Mouse (Mus musculus) neural tube, embryonic 11.5 days (tissue): ENCODE results near the gene Prx. TPM values are rescaled to one million over a fixed set of nuclear protein-coding genes. Genes with fewer than 3 reads are reported as not detected.

ENCODE experiments used
- ATAC-seq: fragments of 200-750 bp; cut with Nextera tagmentation; 2 replicates; pipeline ENCODE4 v1.8.0; 2017; ENCODE audit warnings: moderate number of reproducible peaks, mild to moderate bottlenecking, moderate TSS enrichment, moderate library complexity; ENCODE audit not compliant: insufficient read depth, low FRiP score, low TSS enrichment
- DNase-seq: peaks from one replicate; pipeline ENCODE4 v3.0.0-alpha.2; 2015; ENCODE audit warnings: low spot score
- H3K27ac ChIP-seq: fragments of 300-500 bp; sonication (generic); 2 replicates; pipeline ENCODE4 v1.5.1; 2014; ENCODE audit warnings: low read depth, mild to moderate bottlenecking, low read length
- H3K27me3 ChIP-seq: fragments of 300-500 bp; sonication (generic); 2 replicates; pipeline ENCODE4 v1.6.1; 2014; ENCODE audit warnings: mild to moderate bottlenecking, low read length, mixed read lengths; ENCODE audit not compliant: control insufficient read depth, insufficient read depth
- H3K36me3 ChIP-seq: fragments of 300-500 bp; sonication (generic); 2 replicates; pipeline ENCODE4 v1.6.1; 2014; ENCODE audit warnings: mild to moderate bottlenecking, low read length, moderate library complexity, mixed read lengths; ENCODE audit not compliant: control insufficient read depth, insufficient read depth
- H3K4me1 ChIP-seq: fragments of 300-500 bp; sonication (generic); 2 replicates; pipeline ENCODE4 v1.6.1; 2014; ENCODE audit warnings: low read length, mixed read lengths; ENCODE audit not compliant: control insufficient read depth, insufficient read depth
- H3K4me2 ChIP-seq: fragments of 300-500 bp; sonication (generic); 2 replicates; pipeline ENCODE4 v1.6.1; 2014; ENCODE audit warnings: low read depth, mild to moderate bottlenecking, moderate library complexity
- H3K4me3 ChIP-seq: fragments of 300-500 bp; sonication (generic); 2 replicates; pipeline ENCODE4 v1.5.1; 2014; ENCODE audit warnings: low read depth, low read length
- H3K9ac ChIP-seq: fragments of 300-500 bp; sonication (generic); 2 replicates; pipeline ENCODE4 v1.6.1; 2014; ENCODE audit warnings: mild to moderate bottlenecking, low read length
- H3K9me3 ChIP-seq: fragments of 300-500 bp; sonication (generic); 2 replicates; pipeline ENCODE4 v1.6.1; 2016; ENCODE audit warnings: low read length; ENCODE audit not compliant: control insufficient read depth
- WGBS: fragments of 180-500 bp; shearing (Covaris S2); extraction: QIAGEN DNeasy Blood & Tissue Kit; methylation state at CpG from one replicate; pipeline ENCODE4 v1.1.7; 2014; 5-methylcytosine and 5-hydroxymethylcytosine counted together
- polyA plus RNA-seq: library from polyadenylated mRNA; unstranded; fragments of >200 nt; fragmentation: Nextera tagmentation; extraction: Ambion mirVana; gene quantifications from 2 replicates; pipeline ENCODE4 v1.2.1, GENCODE M21; 2014

The Prx gene
- polyA plus RNA-seq, 1 experiment from 2014 or later, result 0.99 TPM

DNA sequence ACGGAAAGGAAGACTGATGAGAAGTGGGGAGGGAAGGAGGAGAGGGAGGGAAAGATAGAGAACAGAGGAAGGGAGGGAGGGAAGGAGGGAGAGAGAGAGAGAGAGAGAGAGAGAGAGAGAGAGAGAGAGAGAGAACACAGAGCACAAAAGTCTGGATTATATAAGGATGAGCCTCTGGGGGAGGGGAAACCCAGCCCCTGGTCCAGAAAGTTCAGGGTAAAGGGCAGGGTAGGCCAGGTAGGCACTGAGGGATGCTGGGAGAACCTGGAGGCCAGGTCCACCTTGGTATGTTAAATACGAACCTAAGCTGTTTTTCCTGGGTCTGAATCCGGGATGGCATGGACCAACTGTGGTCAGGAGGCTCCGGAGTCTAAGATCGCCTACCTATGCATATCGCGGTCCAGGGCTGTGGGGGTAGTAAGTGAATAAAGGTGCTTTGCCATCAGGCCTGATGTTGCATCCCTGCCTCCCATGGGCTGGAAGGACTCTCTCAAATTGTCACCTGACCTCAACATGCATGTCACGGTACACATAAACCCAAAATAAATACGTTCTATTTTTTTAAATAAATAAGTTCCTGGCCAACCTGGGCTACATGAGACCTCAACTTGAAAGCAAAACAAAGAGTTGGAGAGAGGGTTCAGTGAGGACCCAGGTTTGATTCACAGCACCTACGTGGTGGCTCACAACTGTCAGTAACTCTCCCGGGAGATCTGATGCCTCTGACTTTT is 27.6 kb upstream of the Prx start:
- 91% methylated on average over 11 of the region's 11 CpGs for WGBS
- no peaks in the 10 kb centered on the region for H3K4me1 ChIP-seq
- no peak for ATAC-seq

DNA sequence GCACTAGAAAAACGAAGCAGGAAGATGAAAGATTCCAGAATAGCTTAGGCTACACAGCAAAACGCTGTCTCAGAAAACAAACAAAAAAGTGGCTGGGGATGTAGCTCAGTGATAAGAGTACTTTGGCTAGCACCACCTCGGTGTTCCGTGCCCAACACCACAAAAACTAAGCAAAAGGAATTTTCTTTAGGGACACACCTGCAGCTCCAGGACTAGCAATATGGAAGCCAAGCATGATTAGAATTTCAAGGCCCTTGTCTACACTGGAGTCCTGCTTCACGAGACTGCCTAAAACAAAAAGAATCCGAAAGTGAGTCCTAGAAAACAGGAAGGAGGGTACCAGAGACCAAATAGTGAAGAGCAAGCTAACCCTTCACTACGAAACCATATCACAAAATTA is 26.5 kb upstream of the Prx start:
- no peak for DNase-seq
- 57% methylated on average over 7 of the region's 7 CpGs for WGBS
- H3K27me3 ChIP-seq, result no peaks in the 10 kb centered on the region
- peak overlapping the region; percentile 81; the same call in 1 of the 2 replicates for H3K4me2 ChIP-seq
- no peaks in the 10 kb centered on the region for H3K4me1 ChIP-seq
- H3K9ac ChIP-seq, result peak overlapping the region; percentile 23; the same call in 1 of the 2 replicates
- no peak for ATAC-seq
- H3K36me3 ChIP-seq, result peaks cover 3% of the 10 kb centered on the region; the same call in 1 of the 2 replicates
- no peak overlapping the region for H3K27ac ChIP-seq
- no peaks in the 10 kb centered on the region for H3K9me3 ChIP-seq
- peak overlapping the region; percentile 64 for H3K4me3 ChIP-seq

More for the DNA sequence above, 27.6 kb upstream of the Prx start:
- no peak overlapping the region for H3K4me2 ChIP-seq
- H3K27ac ChIP-seq, result no peak overlapping the region
- H3K9ac ChIP-seq, result no peak overlapping the region
- H3K27me3 ChIP-seq, result no peaks in the 10 kb centered on the region
- no peak for DNase-seq
- H3K36me3 ChIP-seq, result peaks cover 3% of the 10 kb centered on the region; the same call in 1 of the 2 replicates
- no peak overlapping the region for H3K4me3 ChIP-seq
- H3K9me3 ChIP-seq, result no peaks in the 10 kb centered on the region

DNA sequence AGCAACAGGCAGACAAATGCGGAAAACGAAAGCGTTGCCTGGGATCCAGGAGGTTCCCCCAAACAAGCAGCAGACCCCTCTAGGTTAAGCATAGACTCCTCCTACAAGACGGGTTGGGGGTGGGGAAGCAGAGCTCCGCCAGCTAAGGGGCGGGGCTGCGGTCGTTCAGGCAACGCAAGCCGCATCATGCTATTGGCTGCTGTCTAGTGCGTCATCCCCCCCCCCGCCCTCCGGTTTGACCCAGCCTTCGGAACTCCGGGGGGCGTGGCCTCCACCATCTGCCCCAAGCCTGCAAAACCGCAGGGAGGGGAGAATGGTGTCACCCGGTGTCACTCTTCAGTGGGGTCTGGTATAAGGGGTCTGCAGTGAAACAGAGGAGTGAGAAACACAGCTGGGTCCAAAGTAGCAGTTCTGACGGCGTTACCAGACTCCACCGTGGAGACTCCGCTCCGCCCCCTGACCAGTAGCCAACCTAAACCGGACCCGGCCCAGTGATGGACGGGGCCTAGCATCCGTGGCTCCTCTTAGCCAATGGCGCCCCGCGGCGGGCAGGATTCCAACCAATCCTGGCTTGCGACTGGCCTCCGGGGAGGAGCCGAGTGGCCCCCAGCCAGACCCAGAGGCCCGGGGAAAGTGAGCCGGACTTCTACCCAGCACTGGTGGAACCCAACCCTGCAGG is 25.8 kb upstream of the Prx start, which contains the start of gene Sertad3:
Gene Sertad3, plus strand, starts transcription at position 613 of the 679 bp plus-strand sequence.
- Histone ChIP-seq H3K36me3 (peaks cover 3% of the 10 kb centered on the region; the same call in 1 of the 2 replicates), H3K4me3 (peak within 1 kb of the TSS; percentile 64), H3K9ac (peak within 1 kb of the TSS; percentile 59), H3K27ac (peak within 1 kb of the TSS; percentile 72), H3K27me3 (no peaks in the 10 kb centered on the region), H3K4me1 (no peaks in the 10 kb centered on the region), H3K4me2 (peak within 1 kb of the TSS; percentile 81), H3K9me3 (no peaks in the 10 kb centered on the region)
- ATAC-seq (peak; percentile 94), DNase-seq (peak; percentile 99)
- under 1% methylated on average over 36 of the region's 36 CpGs for WGBS

DNA sequence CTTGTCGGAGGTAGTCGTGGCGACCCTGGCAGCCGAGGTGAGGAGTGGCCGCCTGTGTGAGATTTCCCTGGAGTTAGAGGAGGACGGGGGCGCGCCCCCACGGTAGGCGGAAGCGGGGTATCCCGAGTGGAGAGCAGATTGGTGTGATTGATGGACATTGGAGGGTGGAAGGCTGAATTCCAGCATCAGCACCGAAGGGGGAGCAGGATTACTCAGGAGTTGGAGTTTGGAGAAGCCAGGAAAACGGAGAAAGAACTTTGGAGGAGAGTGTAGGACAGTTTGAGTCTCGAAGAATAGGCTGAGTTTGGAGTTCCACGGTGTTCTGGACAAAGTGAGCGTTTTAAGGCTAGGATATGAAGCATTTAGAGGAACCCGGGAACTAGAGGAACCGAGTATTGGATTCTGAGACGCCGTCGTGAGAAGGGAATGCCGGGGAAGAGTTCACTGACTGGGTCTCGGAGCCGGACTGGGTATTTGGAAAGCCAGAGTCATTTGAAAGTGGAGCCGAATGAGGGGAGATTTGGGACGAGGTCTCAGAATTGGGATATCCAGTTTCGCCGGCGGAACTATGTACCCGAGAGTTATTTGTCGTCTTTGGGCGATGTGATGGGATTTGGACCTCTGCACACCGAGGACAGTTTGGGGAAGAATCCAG is 25.2 kb upstream of the Prx start:
- WGBS, result under 1% methylated on average over 34 of the region's 34 CpGs
- no peak for DNase-seq
- Histone ChIP-seq H3K27ac (peak overlapping the region; percentile 72), H3K9me3 (no peaks in the 10 kb centered on the region), H3K36me3 (peaks cover 3% of the 10 kb centered on the region; the same call in 1 of the 2 replicates), H3K9ac (peak overlapping the region; percentile 59), H3K27me3 (no peaks in the 10 kb centered on the region), H3K4me1 (no peaks in the 10 kb centered on the region), H3K4me2 (peak overlapping the region; percentile 81), H3K4me3 (peak overlapping the region; percentile 64)
- no peak; the same call in 1 of the 2 replicates for ATAC-seq

DNA sequence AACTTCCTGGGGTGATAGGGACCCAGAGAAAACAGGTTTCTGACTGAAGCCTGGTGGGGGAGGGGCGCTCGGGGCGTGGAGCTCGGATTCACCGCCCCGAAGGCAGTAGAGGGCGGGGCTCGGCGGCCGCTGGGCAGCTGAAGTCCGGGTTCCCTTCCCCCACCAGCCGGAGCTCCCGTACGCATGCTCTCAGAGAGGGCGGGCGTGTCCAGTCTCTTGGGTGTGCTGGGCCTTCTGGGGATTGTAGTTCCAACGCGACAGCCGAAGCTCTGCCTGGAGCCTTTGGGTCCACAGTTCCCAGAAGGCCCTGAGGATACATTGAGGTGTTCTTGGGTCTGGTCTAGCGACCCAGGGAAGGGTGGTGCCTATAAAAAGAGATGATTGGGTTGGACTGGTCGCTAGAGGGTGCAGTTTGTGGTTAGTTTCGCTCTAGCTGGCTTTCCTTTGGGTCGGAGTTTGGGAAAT is 24.6 kb upstream of the Prx start:
- peak overlapping the region; percentile 59 for H3K9ac ChIP-seq
- peaks cover 3% of the 10 kb centered on the region; the same call in 1 of the 2 replicates for H3K36me3 ChIP-seq
- ATAC-seq, result peak; percentile 82
- H3K4me1 ChIP-seq, result no peaks in the 10 kb centered on the region
- DNase-seq, result peak; percentile 97
- 0% methylated on average over 23 of the region's 23 CpGs for WGBS
- peak overlapping the region; percentile 64 for H3K4me3 ChIP-seq
- no peaks in the 10 kb centered on the region for H3K27me3 ChIP-seq
- no peak overlapping the region; the same call in 1 of the 2 replicates for H3K27ac ChIP-seq
- H3K4me2 ChIP-seq, result peak overlapping the region; percentile 81
- no peaks in the 10 kb centered on the region for H3K9me3 ChIP-seq

DNA sequence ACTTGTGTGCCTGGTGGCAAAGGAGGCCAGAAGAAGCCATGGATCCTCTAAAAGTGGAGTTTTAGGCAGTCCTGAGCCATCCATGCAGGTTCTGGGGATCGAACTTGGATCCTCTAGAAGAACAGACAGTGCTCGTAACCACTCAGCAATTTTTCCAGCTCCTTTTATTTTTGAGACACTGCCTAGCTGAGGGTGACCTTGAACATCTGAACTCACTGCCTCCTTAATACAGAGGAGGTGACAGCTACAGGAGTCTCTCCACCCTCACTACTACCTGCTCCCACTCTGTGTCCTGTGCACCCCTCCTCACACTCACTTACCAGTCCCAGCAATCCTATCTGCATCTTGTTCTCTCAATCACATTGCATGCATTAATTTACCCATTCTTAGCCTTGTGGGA is 23.5 kb upstream of the Prx start:
- Histone ChIP-seq H3K4me1 (no peaks in the 10 kb centered on the region), H3K9me3 (no peaks in the 10 kb centered on the region), H3K4me2 (no peak overlapping the region), H3K27me3 (no peaks in the 10 kb centered on the region), H3K4me3 (no peak overlapping the region), H3K9ac (no peak overlapping the region), H3K36me3 (peaks cover 3% of the 10 kb centered on the region; the same call in 1 of the 2 replicates), H3K27ac (no peak overlapping the region)
- WGBS, result 98% methylated on average over 2 of the region's 2 CpGs
- DNase-seq (no peak), ATAC-seq (no peak)

DNA sequence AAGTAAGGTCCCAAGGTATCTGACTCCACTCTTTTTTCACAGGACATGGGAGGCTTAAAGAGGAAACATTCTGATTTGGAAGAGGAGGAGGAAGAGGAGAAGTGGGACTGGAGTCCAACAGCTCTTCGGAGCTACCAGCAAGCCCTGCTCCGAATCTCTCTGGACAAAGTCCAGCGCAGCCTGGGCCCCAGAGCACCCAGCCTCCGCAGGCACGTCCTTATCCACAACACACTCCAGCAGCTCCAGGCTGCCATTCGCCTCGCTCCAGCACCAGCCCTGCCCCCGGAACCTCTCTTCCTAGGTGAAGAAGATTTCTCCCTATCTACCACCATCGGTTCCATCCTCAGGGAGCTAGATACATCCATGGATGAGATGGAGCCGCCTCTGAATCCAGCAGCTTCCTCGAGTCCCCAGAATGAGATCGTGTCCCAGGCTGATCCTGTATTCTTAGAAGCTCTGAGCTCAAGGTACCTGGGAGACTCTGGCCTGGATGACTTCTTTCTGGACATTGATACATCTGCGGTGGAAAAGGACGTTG is 23.0 kb upstream of the Prx start:
- Histone ChIP-seq H3K27me3 (no peaks in the 10 kb centered on the region), H3K9me3 (no peaks in the 10 kb centered on the region), H3K9ac (no peak overlapping the region), H3K4me3 (no peak overlapping the region), H3K27ac (no peak overlapping the region), H3K36me3 (peaks cover 3% of the 10 kb centered on the region; the same call in 1 of the 2 replicates), H3K4me2 (no peak overlapping the region), H3K4me1 (no peaks in the 10 kb centered on the region)
- 98% methylated on average over 14 of the region's 14 CpGs for WGBS
- no peak for ATAC-seq
- no peak for DNase-seq

DNA sequence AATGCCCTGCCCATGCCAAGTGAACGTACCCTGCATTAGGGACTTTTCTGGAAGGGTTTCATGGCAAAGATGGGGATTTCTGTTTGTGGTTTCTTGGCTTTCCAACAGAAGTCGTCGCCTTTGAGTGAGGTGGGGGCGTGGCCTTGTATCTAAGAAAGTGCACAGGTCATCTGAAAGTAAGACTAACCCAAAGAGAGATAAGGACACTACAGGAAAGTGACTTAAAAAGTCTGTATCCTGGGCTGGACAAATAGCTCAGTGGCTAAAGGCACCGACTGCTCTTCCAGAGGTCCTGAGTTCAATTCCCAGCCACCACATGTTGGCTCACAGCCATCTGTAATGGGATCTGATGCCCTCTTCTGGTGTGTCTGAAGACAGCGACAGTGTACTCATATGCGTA is 20.6 kb upstream of the Prx start:
- no peak for ATAC-seq
- Histone ChIP-seq H3K4me2 (no peak overlapping the region), H3K27ac (no peak overlapping the region), H3K27me3 (no peaks in the 10 kb centered on the region), H3K4me3 (no peak overlapping the region), H3K9me3 (no peaks in the 10 kb centered on the region), H3K9ac (no peak overlapping the region), H3K36me3 (peaks cover 3% of the 10 kb centered on the region; the same call in 1 of the 2 replicates), H3K4me1 (0 out of 2 replicates have a peak, but pooled peaks cover 4% of the 10 kb centered on the region)
- WGBS, result 88% methylated on average over 7 of the region's 7 CpGs
- DNase-seq, result no peak
